Mouse (Mus musculus) right cerebral cortex, adult 18-20 months (tissue): ENCODE measurements around the gene Cep95.

Experiments
- DNase-seq: peaks from one replicate; pipeline ENCODE4 v3.0.0; 2022; ENCODE audit warnings: mixed read lengths

The Cep95 gene

GRCm38 (mm10) chr11:106815331-106815730 lies 26.3 kb downstream of the Cep95 start:
- DNase-seq, result no peak

GRCm38 (mm10) chr11:106815761-106816160 lies 26.7 kb downstream of the Cep95 start:
- DNase-seq, result no peak

GRCm38 (mm10) chr11:106816316-106816715 lies 27.3 kb downstream of the Cep95 start:
- no peak for DNase-seq

GRCm38 (mm10) chr11:106817156-106817555 lies 28.1 kb downstream of the Cep95 start:
- DNase-seq, result peak; percentile 19

- DNase-seq, result no peak
These were observed 28.8 kb downstream of the Cep95 start for GRCm38 (mm10) chr11:106817808-106818207.

GRCm38 (mm10) chr11:106818341-106818740 lies 29.3 kb downstream of the Cep95 start:
- DNase-seq, result peak; percentile 38

GRCm38 (mm10) chr11:106819595-106819994 lies 30.5 kb downstream of the Cep95 start:
- no peak for DNase-seq

GRCm38 (mm10) chr11:106820252-106820651 lies 31.2 kb downstream of the Cep95 start:
- DNase-seq, result peak; percentile 8

GRCm38 (mm10) chr11:106820972-106821371 lies 31.9 kb downstream of the Cep95 start:
- peak; percentile 36 for DNase-seq

GRCm38 (mm10) chr11:106821397-106821796 lies 32.3 kb downstream of the Cep95 start:
- no peak for DNase-seq

- no peak for DNase-seq
These were observed 33.4 kb downstream of the Cep95 start for GRCm38 (mm10) chr11:106822491-106822890.

GRCm38 (mm10) chr11:106822911-106823310 lies 33.9 kb downstream of the Cep95 start:
- peak; percentile 80 for DNase-seq

- DNase-seq, result peak; percentile 13
These were observed 34.7 kb downstream of the Cep95 start for GRCm38 (mm10) chr11:106823741-106824140.

GRCm38 (mm10) chr11:106824403-106824802 lies 35.4 kb downstream of the Cep95 start:
- DNase-seq, result no peak

- DNase-seq, result no peak
These were observed 39.0 kb downstream of the Cep95 start for GRCm38 (mm10) chr11:106828079-106828478.

GRCm38 (mm10) chr11:106842002-106842401 lies 53.0 kb downstream of the Cep95 start:
- no peak for DNase-seq

- DNase-seq, result no peak
These were observed 62.4 kb downstream of the Cep95 start for GRCm38 (mm10) chr11:106851438-106851837.
